Mouse (Mus musculus): ENCODE data around the gene Dnase1. TPM values are rescaled to one million over a fixed set of nuclear protein-coding genes. Genes with fewer than 3 reads are reported as not detected.

Gene Dnase1
- total and polyA plus RNA-seq, 3 experiments, result 0.81 to 7.7 TPM; not detected in 1

DNA sequence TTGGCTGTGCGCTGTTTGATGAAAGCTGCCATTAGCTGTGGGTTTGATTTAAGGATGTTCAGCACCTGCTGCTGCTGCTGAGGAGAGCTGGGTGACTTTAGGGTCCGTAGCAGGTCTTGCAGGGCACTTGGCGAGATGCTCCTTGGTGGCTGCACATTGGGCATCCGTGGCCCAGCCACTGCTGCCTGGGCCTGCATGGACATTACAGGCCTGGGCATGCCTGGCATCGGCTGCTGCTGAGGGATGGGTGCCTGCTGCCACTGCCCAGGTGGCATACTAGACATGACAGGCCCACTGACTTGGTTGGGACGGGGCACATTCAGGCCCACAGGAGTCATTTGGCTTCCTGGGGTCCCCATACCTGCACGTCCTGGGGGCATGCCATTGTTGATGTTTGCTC, 48.3 kb downstream of the Dnase1 start:
- no peak overlapping the region for H3K27ac ChIP-seq (ENCODE audit: control insufficient read depth, low read depth, low read length)
- no peak for DNase-seq (ENCODE audit: low read depth, low spot score)
- H3K4me3 ChIP-seq (ENCODE audit: control insufficient read depth in 1 of 2, insufficient read depth in 1 of 2, low read depth in 2 of 2, low read length in 2 of 2), result no peak overlapping the region
- TF ChIP-seq MAZ (IDR thresholded peaks at IDR 0.05; ENCODE audit: low read depth, low read length) (no peak), HCFC1 (IDR thresholded peaks at IDR 0.05; ENCODE audit: low read depth, low read length) (no peak), USF1 (IDR thresholded peaks at IDR 0.05; ENCODE audit: low read depth, low read length) (no peak), SMC3 (IDR thresholded peaks at IDR 0.05; ENCODE audit: low read depth, low read length) (no peak), SIN3A (IDR thresholded peaks at IDR 0.05; ENCODE audit: low read length) (no peak), TCF12 (IDR thresholded peaks at IDR 0.05; ENCODE audit: low read depth, low read length) (no peak), GABPA (IDR thresholded peaks at IDR 0.05; ENCODE audit: low read depth, low read length) (no peak), POLR2AphosphoS5 (IDR thresholded peaks at IDR 0.05; ENCODE audit: borderline replicate concordance, low read depth, low read length) (no peak), RCOR1 (IDR thresholded peaks at IDR 0.05; ENCODE audit: low read depth, low read length) (no peak), MXI1 (IDR thresholded peaks at IDR 0.05; ENCODE audit: low read depth, low read length) (no peak), POLR2A (IDR thresholded peaks at IDR 0.05; ENCODE audit: control insufficient read depth in 1 of 2, insufficient read depth in 1 of 2, low read depth in 1 of 2, low read length in 2 of 2, poor library complexity in 1 of 2) (no peak), ZNF384 (IDR thresholded peaks at IDR 0.05; ENCODE audit: low read depth, low read length) (no peak), EP300 (IDR thresholded peaks at IDR 0.05; ENCODE audit: low read depth in 1 of 2, low read length in 2 of 2) (no peak), CHD2 (IDR thresholded peaks at IDR 0.05; ENCODE audit: low read length) (no peak), ETS1 (IDR thresholded peaks at IDR 0.05; ENCODE audit: low read depth, low read length) (no peak)
- no peaks in the 10 kb centered on the region for H3K79me2 ChIP-seq (ENCODE audit: control insufficient read depth, insufficient read depth, low read length, poor library complexity)
- no peaks in the 10 kb centered on the region for H3K27me3 ChIP-seq (ENCODE audit: control insufficient read depth in 1 of 2, insufficient read depth in 2 of 2, low read length in 2 of 2)
- peaks cover 0 to 8% of the 10 kb centered on the region in 2 experiments; a peak in 3 of 4 replicates for H3K36me3 ChIP-seq (ENCODE audit: control insufficient read depth in 1 of 2, insufficient read depth in 2 of 2, low read length in 2 of 2)
- H3K9ac ChIP-seq (ENCODE audit: control insufficient read depth, low read depth, low read length, poor library complexity, severe bottlenecking), result no peak overlapping the region
- no peaks in the 10 kb centered on the region for H3K9me3 ChIP-seq (replicated peaks; ENCODE audit: insufficient read depth, low read length)
- peaks cover 2 to 4% of the 10 kb centered on the region in 2 experiments; a peak in 1 of 4 replicates for H3K4me1 ChIP-seq (ENCODE audit: control insufficient read depth in 1 of 2, insufficient read depth in 2 of 2, low read length in 2 of 2)

DNA sequence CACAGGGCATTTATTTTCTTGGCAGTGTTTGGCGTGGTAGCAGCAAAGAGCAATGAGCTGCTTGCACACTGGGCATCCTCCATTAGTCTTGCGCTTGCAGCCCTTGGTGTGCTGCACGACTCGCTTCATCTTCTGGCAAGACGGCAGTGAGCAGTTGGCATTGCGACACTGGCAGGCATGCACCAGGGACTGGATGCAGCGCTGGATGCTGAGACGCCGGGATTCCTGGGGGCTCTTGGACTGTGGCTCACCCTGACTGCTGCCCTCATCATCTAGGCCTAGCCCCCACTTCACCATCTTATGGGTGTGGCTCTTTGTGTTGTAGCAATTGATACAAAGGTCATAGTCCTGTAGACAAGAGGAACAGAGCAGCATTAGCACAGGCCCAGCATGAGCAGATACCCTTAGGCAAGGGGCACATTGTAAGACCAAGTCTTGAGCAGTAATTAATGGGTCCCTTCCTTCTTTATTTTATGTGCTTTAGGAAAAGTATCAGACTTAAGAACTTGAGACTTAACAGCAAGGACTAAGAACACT, 49.2 kb downstream of the Dnase1 start:
- H3K9ac ChIP-seq (ENCODE audit: control insufficient read depth, low read depth, low read length, poor library complexity, severe bottlenecking), result no peak overlapping the region
- TF ChIP-seq ZKSCAN1 (IDR thresholded peaks at IDR 0.05; ENCODE audit: low read depth, low read length) (no peak), NELFE (IDR thresholded peaks at IDR 0.05; ENCODE audit: low read depth, low read length) (no peak), MYB (IDR thresholded peaks at IDR 0.05; ENCODE audit: low read depth, low read length) (no peak)
- H3K4me3 ChIP-seq (ENCODE audit: control insufficient read depth in 1 of 2, insufficient read depth in 1 of 2, low read depth in 2 of 2, low read length in 2 of 2), result no peak overlapping the region
- H3K27ac ChIP-seq (ENCODE audit: control insufficient read depth, low read depth, low read length), result no peak overlapping the region
- H3K4me1 ChIP-seq (ENCODE audit: control insufficient read depth in 1 of 2, insufficient read depth in 2 of 2, low read length in 2 of 2), result no peaks in the 10 kb centered on the region
- H3K27me3 ChIP-seq (ENCODE audit: control insufficient read depth in 1 of 2, insufficient read depth in 2 of 2, low read length in 2 of 2), result no peaks in the 10 kb centered on the region
- no peaks in the 10 kb centered on the region for H3K9me3 ChIP-seq (replicated peaks; ENCODE audit: insufficient read depth, low read length)
- DNase-seq (ENCODE audit: low read depth, low spot score), result no peak
- H3K79me2 ChIP-seq (ENCODE audit: control insufficient read depth, insufficient read depth, low read length, poor library complexity), result no peaks in the 10 kb centered on the region
- peaks cover 0 to 2% of the 10 kb centered on the region in 2 experiments; a peak in 3 of 4 replicates for H3K36me3 ChIP-seq (ENCODE audit: control insufficient read depth in 1 of 2, insufficient read depth in 2 of 2, low read length in 2 of 2)
